Mouse (Mus musculus) WW6 (cell line): Measurements from ENCODE around the gene Sez6l.

ENCODE experiments used
- DNase-seq: peaks from one replicate; pipeline ENCODE4 v3.0.0-alpha.2; 2013; ENCODE audit warnings: low read depth, low spot score

The Sez6l gene

GRCm38 (mm10) chr5:112391002-112391401, 186.0 kb downstream of the Sez6l start:
- peak; percentile 13 for DNase-seq

- DNase-seq: no peak
Measured at GRCm38 (mm10) chr5:112389352-112389751, 187.6 kb downstream of the Sez6l start.

GRCm38 (mm10) chr5:112385973-112386372, 191.0 kb downstream of the Sez6l start:
- DNase-seq: peak; percentile 42

GRCm38 (mm10) chr5:112384805-112385472, 192.0 kb downstream of the Sez6l start:
- DNase-seq: no peak

DNA sequence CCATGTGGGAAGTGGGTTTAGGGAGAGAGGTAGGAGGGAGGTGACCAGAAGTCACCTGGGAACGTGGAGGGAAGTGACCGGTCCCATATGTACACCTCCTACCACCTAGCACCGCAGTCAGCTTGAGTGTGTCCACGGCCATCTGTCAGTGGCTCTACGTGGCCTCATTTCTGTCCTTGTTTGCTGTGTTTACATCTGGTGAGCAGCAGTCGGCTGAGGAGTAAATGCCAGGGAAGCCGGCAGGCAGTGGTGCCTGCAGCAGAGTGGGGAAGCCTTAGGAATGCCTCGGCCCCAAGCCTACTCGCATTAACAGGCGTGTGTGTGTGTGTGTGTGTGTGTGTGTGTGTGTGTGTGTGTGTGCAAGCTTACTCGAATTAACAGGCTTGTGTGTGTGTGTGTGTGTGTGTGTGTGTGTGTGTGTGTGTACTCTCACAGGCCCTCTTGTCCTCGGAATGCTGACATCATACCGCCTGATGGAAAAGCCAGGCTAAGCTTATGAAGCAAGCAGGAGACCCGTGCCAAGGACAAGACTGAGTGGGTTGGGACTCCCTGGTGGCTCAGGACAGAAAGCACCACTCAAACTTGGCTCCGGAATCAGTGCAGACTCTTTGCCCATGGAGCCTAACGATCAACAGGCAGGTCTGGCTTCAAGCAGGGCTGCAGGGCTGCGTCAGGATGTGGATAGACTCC, 194.2 kb downstream of the Sez6l start:
- no peak for DNase-seq

DNA sequence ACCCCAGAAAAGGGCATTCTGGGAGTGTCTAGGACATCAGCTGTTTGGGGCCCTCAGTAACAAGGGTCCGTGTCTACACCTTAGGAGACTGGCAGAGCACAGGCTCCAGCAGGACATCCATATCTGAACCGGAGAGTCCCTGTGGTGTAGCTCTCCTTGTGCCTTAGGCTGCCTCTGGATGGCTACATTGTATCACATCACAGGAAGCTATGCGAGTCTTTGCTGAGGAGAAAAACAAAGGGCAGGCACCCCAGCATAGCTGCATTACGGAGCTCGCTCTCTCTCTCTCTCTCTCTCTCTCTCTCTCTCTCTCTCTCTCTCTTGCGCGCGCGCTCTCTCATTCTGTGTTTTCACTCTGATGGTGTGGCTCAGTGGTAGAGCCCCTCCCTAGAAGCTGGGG, 194.9 kb downstream of the Sez6l start:
- DNase-seq: no peak

- no peak for DNase-seq
Measured at GRCm38 (mm10) chr5:112381154-112381553, 195.8 kb downstream of the Sez6l start.

DNA sequence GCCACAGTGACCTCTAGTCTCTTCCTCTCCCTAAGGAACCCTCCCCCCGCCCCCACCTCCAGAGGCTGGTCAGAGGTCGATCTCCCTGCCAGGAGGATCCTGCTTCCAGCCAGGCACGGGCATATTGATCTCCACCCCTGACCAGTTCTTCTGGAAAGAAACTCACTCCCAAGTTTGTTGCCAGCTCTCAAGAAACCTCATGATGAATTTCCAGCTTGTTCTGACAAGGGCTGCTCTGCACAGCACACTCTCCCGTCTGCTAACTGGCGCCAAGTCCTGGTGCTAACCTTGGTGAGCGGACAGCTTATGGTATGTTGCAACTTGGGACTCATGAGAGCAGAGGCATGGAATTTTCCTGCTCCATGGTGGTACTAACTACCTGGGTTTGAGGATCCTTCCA, 198.3 kb downstream of the Sez6l start:
- no peak for DNase-seq

GRCm38 (mm10) chr5:112377380-112377779, 199.6 kb downstream of the Sez6l start:
- DNase-seq: no peak

- no peak for DNase-seq
Measured at GRCm38 (mm10) chr5:112376111-112376510, 200.9 kb downstream of the Sez6l start.

DNA sequence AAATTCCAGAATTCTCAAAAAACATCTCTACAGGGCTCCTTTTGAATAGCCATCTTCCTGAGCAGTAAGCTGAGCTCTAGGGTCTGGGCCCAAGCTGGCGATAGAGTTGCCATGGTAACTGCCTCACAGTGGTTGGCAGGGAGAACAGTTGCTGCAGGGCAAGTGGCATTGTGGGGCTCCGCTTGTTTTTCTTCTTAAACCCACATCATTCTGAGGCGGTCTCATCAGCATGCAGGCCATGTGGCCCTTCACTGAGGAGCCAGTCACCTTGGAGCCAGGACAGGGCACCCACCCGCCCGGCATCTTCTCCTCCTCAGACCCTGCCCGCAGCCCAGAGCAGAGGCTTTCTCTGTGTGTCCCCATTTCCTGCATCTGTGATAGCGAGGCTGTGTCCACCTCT, 205.1 kb downstream of the Sez6l start:
- DNase-seq: no peak

- DNase-seq: no peak
Measured at GRCm38 (mm10) chr5:112370236-112370813, 206.7 kb downstream of the Sez6l start.

DNA sequence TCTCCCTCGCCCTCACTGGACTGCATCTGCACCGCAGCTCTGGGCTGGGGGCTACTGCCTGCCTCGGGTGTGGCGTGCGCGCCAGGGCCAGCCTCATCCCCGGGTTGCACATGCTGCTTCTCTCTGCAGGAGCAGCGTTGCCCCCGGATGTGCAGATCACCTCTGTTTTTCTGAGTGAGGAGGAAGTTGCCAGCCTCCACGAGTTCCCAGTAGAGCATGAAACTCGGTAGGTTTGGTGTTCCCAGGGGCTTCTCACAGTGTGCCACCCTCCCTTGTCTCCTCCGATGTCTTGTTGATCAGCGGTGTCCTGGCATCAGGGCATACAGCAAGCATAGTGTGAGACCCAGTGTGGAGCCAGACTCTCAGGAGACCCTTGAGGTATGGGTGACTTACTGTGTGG, 207.7 kb downstream of the Sez6l start:
- no peak for DNase-seq
